Mouse (Mus musculus) liver, postnatal 0 days (tissue): ENCODE data around the gene Zbtb18.

Experiments used
- CTCF ChIP-seq: sonication (generic); IDR thresholded peaks from 2 replicates; pipeline ENCODE4 v1.5.1; 2016; ENCODE audit warnings: antibody characterized with exemption, low read depth
- EP300 ChIP-seq: IDR thresholded peaks from 2 replicates; pipeline ENCODE4 v1.6.1; 2016; ENCODE audit warnings: antibody characterized with exemption, low read depth, mild to moderate bottlenecking

- TF ChIP-seq CTCF = no peak
- 0 out of 2 replicates have a peak, but pooled peaks have one; percentile 29 for TF ChIP-seq EP300
Measured at GRCm38 (mm10) chr1:177489844-177490243, 47.7 kb downstream of the Zbtb18 start.
